Mouse (Mus musculus) neural tube, embryonic 10.5 days (tissue): ENCODE results near the gene Adcy6.

Experiments
- DNase-seq: peaks from one replicate; pipeline ENCODE4 v3.0.0-alpha.2; 2017; ENCODE audit warnings: low spot score; ENCODE audit errors: extremely low spot score

Gene Adcy6

DNA sequence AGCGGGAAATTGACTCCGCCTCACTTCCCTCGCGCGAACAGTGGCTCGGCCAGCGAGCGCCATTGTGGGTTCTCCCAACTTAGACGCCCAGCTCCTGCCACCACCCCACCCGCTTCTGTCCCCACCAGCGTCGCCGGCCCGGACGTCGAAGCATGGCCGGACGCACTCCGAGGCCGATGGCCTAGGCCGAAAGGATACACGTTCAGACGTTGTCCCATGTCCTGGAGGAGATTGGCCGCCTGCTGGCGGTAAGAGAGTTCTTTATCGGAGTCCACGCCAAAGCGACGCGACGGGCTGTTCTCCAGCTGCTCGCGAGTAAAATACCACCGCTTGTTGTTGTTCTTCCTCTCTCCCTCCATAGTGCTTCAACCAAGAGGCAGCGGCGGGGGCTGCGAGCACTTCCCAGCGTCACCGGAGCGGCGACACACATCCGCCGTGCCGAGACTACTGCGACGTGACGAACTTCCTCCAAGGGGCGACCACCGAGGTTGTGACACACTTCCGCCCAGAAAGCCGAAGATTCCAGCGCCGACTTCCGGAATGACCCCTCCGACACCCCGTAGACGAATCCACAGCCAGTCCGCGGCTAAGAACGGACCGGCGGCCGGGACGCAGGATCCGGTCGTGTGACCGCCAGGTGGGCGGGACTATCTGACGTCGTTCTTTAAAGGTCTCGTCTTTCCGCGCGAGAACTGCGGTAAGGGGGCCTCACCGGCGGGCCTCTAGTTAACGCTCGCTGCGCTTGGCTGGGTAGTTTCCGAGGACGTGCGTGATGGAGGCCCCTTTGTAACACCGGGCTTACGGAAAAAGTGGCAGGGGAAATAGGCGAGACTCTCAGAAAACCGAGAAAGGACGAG lies 42.4 kb downstream of the Adcy6 start:
- DNase-seq, result peak; percentile 100

GRCm38 (mm10) chr15:98566973-98567277 lies 43.0 kb downstream of the Adcy6 start:
- DNase-seq, result no peak

- no peak for DNase-seq
These were observed 52.7 kb downstream of the Adcy6 start for GRCm38 (mm10) chr15:98557186-98557585.

DNA sequence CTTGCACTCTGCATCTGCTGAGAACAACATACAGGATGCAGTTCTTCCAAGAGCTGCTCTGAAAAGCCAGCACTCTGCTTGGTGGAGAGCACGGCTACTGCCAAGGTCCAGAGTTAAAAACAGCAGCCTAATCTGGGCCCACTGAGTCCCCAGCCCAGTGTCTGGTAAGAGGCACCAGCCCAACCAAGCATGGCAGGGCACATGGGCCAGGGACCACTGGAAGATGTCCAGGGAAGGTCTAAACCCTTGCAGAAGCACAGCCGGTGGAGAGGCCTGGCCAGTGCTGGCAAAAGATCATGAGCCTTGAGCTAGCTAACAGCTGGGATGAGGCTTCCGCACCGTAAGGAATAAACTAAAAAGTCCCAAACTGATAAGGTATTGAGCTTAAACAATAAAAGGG lies 54.0 kb downstream of the Adcy6 start:
- no peak for DNase-seq

- no peak for DNase-seq
These were observed 57.1 kb downstream of the Adcy6 start for GRCm38 (mm10) chr15:98552758-98553157.

- DNase-seq, result no peak
These were observed 63.0 kb downstream of the Adcy6 start for GRCm38 (mm10) chr15:98546843-98547242.

DNA sequence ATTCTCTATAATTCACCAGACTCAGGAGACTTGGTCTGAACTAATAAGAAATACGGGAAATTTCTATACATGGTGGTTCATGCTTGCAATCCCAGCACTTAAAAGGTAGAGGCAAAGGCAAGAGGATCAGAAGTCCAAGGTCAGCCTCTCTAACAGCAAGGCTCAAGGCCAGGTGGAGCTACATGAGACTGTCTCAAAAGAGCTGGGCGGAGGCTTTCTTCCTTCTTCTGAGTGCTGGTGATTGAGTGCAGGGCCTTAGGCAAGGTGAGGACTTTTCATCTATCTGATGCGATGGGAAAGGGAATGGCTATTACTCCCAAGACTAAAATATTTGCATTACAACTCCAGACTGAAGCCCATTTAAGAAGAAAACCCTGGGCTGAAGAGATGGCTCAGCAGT lies 64.7 kb downstream of the Adcy6 start:
- DNase-seq, result no peak

- DNase-seq, result no peak
These were observed 66.5 kb downstream of the Adcy6 start for GRCm38 (mm10) chr15:98543341-98543740.

DNA sequence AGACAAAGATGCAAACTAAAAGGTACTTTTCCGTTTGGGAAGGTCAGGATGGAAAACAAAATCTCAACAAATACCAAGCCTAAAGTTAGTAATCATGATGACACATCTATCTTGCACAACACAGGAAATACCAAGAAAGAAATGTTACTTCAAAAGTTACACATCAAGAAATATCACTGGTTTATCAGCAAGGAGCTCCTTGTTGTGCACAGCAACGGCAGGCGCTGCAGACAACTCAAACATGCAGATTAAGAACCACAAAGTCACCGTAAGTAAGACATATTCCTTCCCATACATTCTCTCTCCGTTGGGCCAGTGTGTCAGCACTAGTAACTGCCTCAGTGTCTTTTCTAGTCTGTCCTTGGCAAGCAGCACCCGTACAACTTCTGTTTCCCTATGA lies 68.8 kb downstream of the Adcy6 start:
- DNase-seq, result no peak
